Mouse (Mus musculus): ENCODE measurements around the gene Kif7. TPM values are rescaled to one million over a fixed set of nuclear protein-coding genes. Genes with fewer than 3 reads are reported as not detected.
A peak's percentile ranks its signal among the peaks of the same experiment; 100 is the strongest.

Kif7 gene
- polyA plus RNA-seq, 1 experiment from 2014 or later, result 4.7 TPM

- Histone ChIP-seq H3K9ac (ENCODE audit: low read length) (no peak overlapping the region), H3K9me3 (ENCODE audit: control insufficient read depth, low read length) (no peaks in the 10 kb centered on the region), H3K4me3 (ENCODE audit: low read depth, low read length) (no peak overlapping the region), H3K4me2 (no peak overlapping the region), H3K4me1 (ENCODE audit: control insufficient read depth, insufficient read depth, low read length) (no peaks in the 10 kb centered on the region), H3K36me3 (ENCODE audit: control insufficient read depth, insufficient read depth, low read length) (no peaks in the 10 kb centered on the region), H3K27me3 (ENCODE audit: control insufficient read depth, insufficient read depth, low read length) (peaks cover 3% of the 10 kb centered on the region; the same call in 1 of the 2 replicates), H3K27ac (ENCODE audit: low read depth, low read length) (no peak overlapping the region)
- no peak for DNase-seq (ENCODE audit: low spot score, missing footprints)
- ATAC-seq (ENCODE audit: low FRiP score), result peak; percentile 54; the same call in 1 of the 2 replicates
- WGBS, result 71% methylated on average over 11 of the region's 11 CpGs
Measured at GRCm38 (mm10) chr7:79729743-79730370, 14.3 kb upstream of the Kif7 start.

GRCm38 (mm10) chr7:79729169-79729568 is 13.6 kb upstream of the Kif7 start:
- Histone ChIP-seq H3K27me3 (ENCODE audit: control insufficient read depth, insufficient read depth, low read length) (peaks cover 3% of the 10 kb centered on the region; the same call in 1 of the 2 replicates), H3K27ac (ENCODE audit: low read depth, low read length) (no peak overlapping the region), H3K9me3 (ENCODE audit: control insufficient read depth, low read length) (no peaks in the 10 kb centered on the region), H3K9ac (ENCODE audit: low read length) (no peak overlapping the region), H3K36me3 (ENCODE audit: control insufficient read depth, insufficient read depth, low read length) (no peaks in the 10 kb centered on the region), H3K4me3 (ENCODE audit: low read depth, low read length) (no peak overlapping the region), H3K4me2 (no peak overlapping the region), H3K4me1 (ENCODE audit: control insufficient read depth, insufficient read depth, low read length) (no peaks in the 10 kb centered on the region)
- ATAC-seq (ENCODE audit: low FRiP score), result peak; percentile 47; the same call in 1 of the 2 replicates
- peak; percentile 98 for DNase-seq (ENCODE audit: low spot score, missing footprints)
- 7% methylated on average over 8 of the region's 8 CpGs for WGBS

- 30% methylated on average over 6 of the region's 6 CpGs for WGBS
- H3K27ac ChIP-seq (ENCODE audit: low read depth, low read length), result no peak overlapping the region
- ATAC-seq (ENCODE audit: low FRiP score) (no peak), DNase-seq (ENCODE audit: low spot score, missing footprints) (peak; percentile 94)
- H3K9ac ChIP-seq (ENCODE audit: low read length), result no peak overlapping the region
- H3K9me3 ChIP-seq (ENCODE audit: control insufficient read depth, low read length), result no peaks in the 10 kb centered on the region
- H3K27me3 ChIP-seq (ENCODE audit: control insufficient read depth, insufficient read depth, low read length), result peaks cover 4% of the 10 kb centered on the region; the same call in 1 of the 2 replicates
- H3K36me3 ChIP-seq (ENCODE audit: control insufficient read depth, insufficient read depth, low read length), result no peaks in the 10 kb centered on the region
- H3K4me3 ChIP-seq (ENCODE audit: low read depth, low read length), result no peak overlapping the region
- no peaks in the 10 kb centered on the region for H3K4me1 ChIP-seq (ENCODE audit: control insufficient read depth, insufficient read depth, low read length)
- H3K4me2 ChIP-seq, result no peak overlapping the region
Measured at GRCm38 (mm10) chr7:79728219-79728618, 12.7 kb upstream of the Kif7 start.

GRCm38 (mm10) chr7:79727091-79727490 is 11.6 kb upstream of the Kif7 start:
- Histone ChIP-seq H3K4me3 (ENCODE audit: low read depth, low read length) (no peak overlapping the region), H3K4me2 (no peak overlapping the region), H3K9ac (ENCODE audit: low read length) (no peak overlapping the region), H3K36me3 (ENCODE audit: control insufficient read depth, insufficient read depth, low read length) (no peaks in the 10 kb centered on the region), H3K27me3 (ENCODE audit: control insufficient read depth, insufficient read depth, low read length) (peaks cover 14% of the 10 kb centered on the region), H3K27ac (ENCODE audit: low read depth, low read length) (no peak overlapping the region), H3K4me1 (ENCODE audit: control insufficient read depth, insufficient read depth, low read length) (no peaks in the 10 kb centered on the region), H3K9me3 (ENCODE audit: control insufficient read depth, low read length) (no peaks in the 10 kb centered on the region)
- no peak; the same call in 1 of the 2 replicates for ATAC-seq (ENCODE audit: low FRiP score)
- DNase-seq (ENCODE audit: low spot score, missing footprints), result peak; percentile 87
- 27% methylated on average over 2 of the region's 2 CpGs for WGBS

- Histone ChIP-seq H3K27me3 (ENCODE audit: control insufficient read depth, insufficient read depth, low read length) (peaks cover 23% of the 10 kb centered on the region), H3K4me3 (ENCODE audit: low read depth, low read length) (peak overlapping the region; percentile 54), H3K27ac (ENCODE audit: low read depth, low read length) (no peak overlapping the region), H3K36me3 (ENCODE audit: control insufficient read depth, insufficient read depth, low read length) (no peaks in the 10 kb centered on the region), H3K4me2 (peak overlapping the region; percentile 82), H3K9ac (ENCODE audit: low read length) (peak overlapping the region; percentile 70), H3K4me1 (ENCODE audit: control insufficient read depth, insufficient read depth, low read length) (peaks cover 5% of the 10 kb centered on the region), H3K9me3 (ENCODE audit: control insufficient read depth, low read length) (no peaks in the 10 kb centered on the region)
- under 1% methylated on average over 46 of the region's 48 CpGs for WGBS
- DNase-seq (ENCODE audit: low spot score, missing footprints), result peak; percentile 93
- peak; percentile 78 for ATAC-seq (ENCODE audit: low FRiP score)
Measured at GRCm38 (mm10) chr7:79721386-79721977, 6.0 kb upstream of the Kif7 start.

GRCm38 (mm10) chr7:79710831-79711230 is 4.7 kb downstream of the Kif7 start:
- H3K9me3 ChIP-seq (ENCODE audit: control insufficient read depth, low read length), result no peaks in the 10 kb centered on the region
- H3K27ac ChIP-seq (ENCODE audit: low read depth, low read length), result no peak overlapping the region
- no peaks in the 10 kb centered on the region for H3K36me3 ChIP-seq (ENCODE audit: control insufficient read depth, insufficient read depth, low read length)
- peaks cover 9% of the 10 kb centered on the region; the same call in 1 of the 2 replicates for H3K4me1 ChIP-seq (ENCODE audit: control insufficient read depth, insufficient read depth, low read length)
- 0 out of 2 replicates have a peak, but pooled peaks have one; percentile 8 for ATAC-seq (ENCODE audit: low FRiP score)
- DNase-seq (ENCODE audit: low spot score, missing footprints), result no peak
- peaks cover 10% of the 10 kb centered on the region; the same call in 1 of the 2 replicates for H3K27me3 ChIP-seq (ENCODE audit: control insufficient read depth, insufficient read depth, low read length)
- H3K4me2 ChIP-seq, result peak overlapping the region; percentile 62
- 19% methylated on average over 17 of the region's 17 CpGs for WGBS
- peak overlapping the region; percentile 38; the same call in 1 of the 2 replicates for H3K4me3 ChIP-seq (ENCODE audit: low read depth, low read length)
- peak overlapping the region; percentile 55; the same call in 1 of the 2 replicates for H3K9ac ChIP-seq (ENCODE audit: low read length)

- under 1% methylated on average over 55 of the region's 55 CpGs for WGBS
- H3K27ac ChIP-seq (ENCODE audit: low read depth, low read length), result no peak overlapping the region
- H3K4me2 ChIP-seq, result peak overlapping the region; percentile 62
- H3K9ac ChIP-seq (ENCODE audit: low read length), result peak overlapping the region; percentile 55
- H3K9me3 ChIP-seq (ENCODE audit: control insufficient read depth, low read length), result no peaks in the 10 kb centered on the region
- H3K4me1 ChIP-seq (ENCODE audit: control insufficient read depth, insufficient read depth, low read length), result peaks cover 7% of the 10 kb centered on the region; the same call in 1 of the 2 replicates
- DNase-seq (ENCODE audit: low spot score, missing footprints) (peak; percentile 98), ATAC-seq (ENCODE audit: low FRiP score) (peak; percentile 83)
- peaks cover 10% of the 10 kb centered on the region; the same call in 1 of the 2 replicates for H3K27me3 ChIP-seq (ENCODE audit: control insufficient read depth, insufficient read depth, low read length)
- H3K4me3 ChIP-seq (ENCODE audit: low read depth, low read length), result peak overlapping the region; percentile 38
- no peaks in the 10 kb centered on the region for H3K36me3 ChIP-seq (ENCODE audit: control insufficient read depth, insufficient read depth, low read length)
Measured at GRCm38 (mm10) chr7:79710130-79710607, 5.4 kb downstream of the Kif7 start.

- Histone ChIP-seq H3K27me3 (ENCODE audit: control insufficient read depth, insufficient read depth, low read length) (0 out of 2 replicates have a peak, but pooled peaks cover 2% of the 10 kb centered on the region), H3K27ac (ENCODE audit: low read depth, low read length) (no peak overlapping the region), H3K4me2 (no peak overlapping the region), H3K4me1 (ENCODE audit: control insufficient read depth, insufficient read depth, low read length) (peaks cover 4% of the 10 kb centered on the region; the same call in 1 of the 2 replicates), H3K9ac (ENCODE audit: low read length) (no peak overlapping the region), H3K9me3 (ENCODE audit: control insufficient read depth, low read length) (no peaks in the 10 kb centered on the region), H3K4me3 (ENCODE audit: low read depth, low read length) (no peak overlapping the region), H3K36me3 (ENCODE audit: control insufficient read depth, insufficient read depth, low read length) (0 out of 2 replicates have a peak, but pooled peaks cover 5% of the 10 kb centered on the region)
- 91% methylated on average over 5 of the region's 5 CpGs for WGBS
- DNase-seq (ENCODE audit: low spot score, missing footprints) (no peak), ATAC-seq (ENCODE audit: low FRiP score) (no peak)
Measured at GRCm38 (mm10) chr7:79705210-79705609, 10.3 kb downstream of the Kif7 start.

- Histone ChIP-seq H3K27me3 (ENCODE audit: control insufficient read depth, insufficient read depth, low read length) (no peaks in the 10 kb centered on the region), H3K4me1 (ENCODE audit: control insufficient read depth, insufficient read depth, low read length) (no peaks in the 10 kb centered on the region), H3K4me3 (ENCODE audit: low read depth, low read length) (no peak overlapping the region), H3K4me2 (no peak overlapping the region), H3K36me3 (ENCODE audit: control insufficient read depth, insufficient read depth, low read length) (peaks cover 21% of the 10 kb centered on the region; the same call in 1 of the 2 replicates), H3K27ac (ENCODE audit: low read depth, low read length) (no peak overlapping the region), H3K9ac (ENCODE audit: low read length) (no peak overlapping the region), H3K9me3 (ENCODE audit: control insufficient read depth, low read length) (no peaks in the 10 kb centered on the region)
- WGBS, result 86% methylated on average over 16 of the region's 16 CpGs
- DNase-seq (ENCODE audit: low spot score, missing footprints), result no peak
- ATAC-seq (ENCODE audit: low FRiP score), result no peak
Measured at GRCm38 (mm10) chr7:79702755-79703154, 12.8 kb downstream of the Kif7 start.
